Mouse (Mus musculus) lung, postnatal 10 days (tissue): Measurements from ENCODE around the gene Snrpa1.

Experiments used
- DNase-seq: peaks from one replicate; pipeline ENCODE4 v3.0.0; 2021

Snrpa1 gene

GRCm38 (mm10) chr7:66058703-66059102 is at the start of gene Snrpa1:
Snrpa1 (plus strand) TSS chr7:66059003.
- no peak for DNase-seq

- DNase-seq = no peak
Measured at GRCm38 (mm10) chr7:66010518-66010917, 48.3 kb upstream of the Snrpa1 start.

GRCm38 (mm10) chr7:66027747-66028146 is 31.1 kb upstream of the Snrpa1 start:
- peak; percentile 19 for DNase-seq

- peak; percentile 54 for DNase-seq
Measured at GRCm38 (mm10) chr7:66028766-66029512, 29.9 kb upstream of the Snrpa1 start.

- DNase-seq = no peak
Measured at GRCm38 (mm10) chr7:66036809-66037208, 22.0 kb upstream of the Snrpa1 start.

- DNase-seq = no peak
Measured at GRCm38 (mm10) chr7:66038261-66038660, 20.5 kb upstream of the Snrpa1 start.

- peak; percentile 32 for DNase-seq
Measured at GRCm38 (mm10) chr7:66038730-66039129, 20.1 kb upstream of the Snrpa1 start.

GRCm38 (mm10) chr7:66040026-66040814 is 18.6 kb upstream of the Snrpa1 start:
- no peak for DNase-seq

- no peak for DNase-seq
Measured at GRCm38 (mm10) chr7:66043552-66044459, 15.0 kb upstream of the Snrpa1 start, which contains the start of gene Gm45213. Gm45213 (plus strand) TSS chr7:66043602.

GRCm38 (mm10) chr7:66044617-66045016 is 14.2 kb upstream of the Snrpa1 start:
- no peak for DNase-seq

- DNase-seq = no peak
Measured at GRCm38 (mm10) chr7:66046921-66047918, 11.6 kb upstream of the Snrpa1 start.

- DNase-seq = no peak
Measured at GRCm38 (mm10) chr7:66047975-66048374, 10.8 kb upstream of the Snrpa1 start.

GRCm38 (mm10) chr7:66048446-66049230 is 10.2 kb upstream of the Snrpa1 start:
- no peak for DNase-seq

GRCm38 (mm10) chr7:66053946-66054483 is 4.8 kb upstream of the Snrpa1 start:
- DNase-seq = no peak

- DNase-seq = peak; percentile 51
Measured at GRCm38 (mm10) chr7:66055356-66055755, 3.4 kb upstream of the Snrpa1 start.

GRCm38 (mm10) chr7:66060066-66060956 is 1.5 kb downstream of the Snrpa1 start:
- peak; percentile 93 for DNase-seq

GRCm38 (mm10) chr7:66061057-66061456 is 2.3 kb downstream of the Snrpa1 start:
- DNase-seq = no peak

- no peak for DNase-seq
Measured at GRCm38 (mm10) chr7:66076411-66076810, 17.6 kb downstream of the Snrpa1 start.
